Mouse (Mus musculus) lung, adult 2 months (tissue): ENCODE measurements at regions not wholly inside any gene's neighbourhood (a gene's known extent, or its start where the extent isn't known, plus 50 kb on each side); places are given as distances from the start of the nearest gene placed in this dataset.

Source experiments
- CTCF ChIP-seq: fragments of 200-500 bp; IDR thresholded peaks from 2 replicates; pipeline ENCODE4 v1.5.1; 2011; ENCODE audit warnings: mild to moderate bottlenecking, low read length, control low read depth; ENCODE audit not compliant: insufficient read depth
- POLR2A ChIP-seq: fragments of 200-500 bp; IDR thresholded peaks from 2 replicates; pipeline ENCODE4 v1.6.1; 2011; ENCODE audit warnings: low read depth, mild to moderate bottlenecking, control low read depth, low read length, borderline replicate concordance; ENCODE audit errors: extremely low read depth

DNA sequence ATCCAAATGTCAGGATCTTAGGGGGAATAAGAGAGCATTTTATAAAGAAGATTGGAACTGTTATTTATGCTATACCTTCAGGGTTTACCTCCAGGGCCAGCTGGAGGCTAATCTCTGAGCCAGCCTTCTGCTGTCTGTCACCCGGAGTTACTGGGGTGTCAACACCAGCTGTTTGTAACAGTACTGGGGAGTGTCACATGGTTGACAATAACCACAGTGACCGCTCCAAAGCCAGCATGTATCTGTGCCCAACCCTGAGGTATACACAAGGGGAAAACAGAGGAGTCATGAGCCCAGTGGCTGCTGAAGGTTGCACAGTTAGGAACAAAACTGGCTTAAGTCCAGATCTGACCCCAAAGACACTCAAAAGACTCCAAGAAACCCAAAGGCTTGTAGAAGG lies 168.1 kb upstream of the 1700066M21Rik start:
- TF ChIP-seq POLR2A (no peak), CTCF (no peak)
